Mouse (Mus musculus): ENCODE data around the gene Mpv17l2. TPM values are rescaled to one million over a fixed set of nuclear protein-coding genes. Genes with fewer than 3 reads are reported as not detected.

Gene Mpv17l2
- 10 to 100 TPM; 30.1 to 31.4 TPM for total RNA-seq (2021)
- long read RNA-seq, experiment 1, transcript Mpv17l2-201 (5 exons, 980 nt), result major isoform, 38 of 42 reads
- long read RNA-seq, experiment 1, partial matches to known transcripts, result 1 of 42 reads
- long read RNA-seq, experiment 1, other reads (novel, unspliced or antisense), result 2 of 42 reads
- long read RNA-seq, experiment 2, transcript Mpv17l2-201 (5 exons, 980 nt), result major isoform, 43 of 52 reads
- long read RNA-seq, experiment 2, partial matches to known transcripts, result 1 of 52 reads
- long read RNA-seq, experiment 2, other reads (novel, unspliced or antisense), result 8 of 52 reads

- peak; percentile 86 for DNase-seq
Observed at GRCm38 (mm10) chr8:70760775-70761406, at the start of gene Mpv17l2. TSS of gene Mpv17l2 (minus strand) at chr8:70760946.

GRCm38 (mm10) chr8:70808955-70809701 lies 48.4 kb upstream of the Mpv17l2 start:
- no peak for DNase-seq

- no peak for DNase-seq
Observed at GRCm38 (mm10) chr8:70808239-70808638, 47.5 kb upstream of the Mpv17l2 start, which contains the start of gene Il12rb1. TSS of gene Il12rb1 (plus strand) at chr8:70808449.

GRCm38 (mm10) chr8:70807304-70807703 lies 46.6 kb upstream of the Mpv17l2 start:
- no peak for DNase-seq

- no peak for DNase-seq
Observed at GRCm38 (mm10) chr8:70806541-70806940, 45.8 kb upstream of the Mpv17l2 start.

GRCm38 (mm10) chr8:70804481-70805206 lies 43.9 kb upstream of the Mpv17l2 start, which contains the start of gene Mast3:
TSS of gene Mast3 (minus strand) at chr8:70805054.
- peak; percentile 89 for DNase-seq

- DNase-seq, result no peak
Observed at GRCm38 (mm10) chr8:70803761-70804480, 43.2 kb upstream of the Mpv17l2 start.

GRCm38 (mm10) chr8:70802786-70803510 lies 42.2 kb upstream of the Mpv17l2 start:
- DNase-seq, result no peak

GRCm38 (mm10) chr8:70801830-70802229 lies 41.1 kb upstream of the Mpv17l2 start:
- DNase-seq, result no peak

- DNase-seq, result no peak
Observed at GRCm38 (mm10) chr8:70801156-70801555, 40.4 kb upstream of the Mpv17l2 start.

GRCm38 (mm10) chr8:70800648-70801047 lies 39.9 kb upstream of the Mpv17l2 start:
- no peak for DNase-seq

GRCm38 (mm10) chr8:70798281-70798680 lies 37.5 kb upstream of the Mpv17l2 start:
- DNase-seq, result no peak

- DNase-seq, result peak; percentile 78
Observed at GRCm38 (mm10) chr8:70797081-70798070, 36.6 kb upstream of the Mpv17l2 start.

- peak; percentile 73 for DNase-seq
Observed at GRCm38 (mm10) chr8:70796403-70797080, 35.8 kb upstream of the Mpv17l2 start.

- no peak for DNase-seq
Observed at GRCm38 (mm10) chr8:70795370-70795769, 34.6 kb upstream of the Mpv17l2 start.

GRCm38 (mm10) chr8:70794215-70794614 lies 33.5 kb upstream of the Mpv17l2 start:
- DNase-seq, result no peak

- DNase-seq, result no peak
Observed at GRCm38 (mm10) chr8:70792700-70793099, 32.0 kb upstream of the Mpv17l2 start.

- peak; percentile 98 for DNase-seq
Observed at GRCm38 (mm10) chr8:70791975-70792691, 31.4 kb upstream of the Mpv17l2 start.
